Mouse (Mus musculus) fibroblast of lung, adult 2 months (primary cell): ENCODE measurements around the gene Aip.

ENCODE experiments used
- DNase-seq: peaks from one replicate; pipeline ENCODE4 v3.0.0-alpha.2; 2011; ENCODE audit warnings: low read depth

The Aip gene

DNA sequence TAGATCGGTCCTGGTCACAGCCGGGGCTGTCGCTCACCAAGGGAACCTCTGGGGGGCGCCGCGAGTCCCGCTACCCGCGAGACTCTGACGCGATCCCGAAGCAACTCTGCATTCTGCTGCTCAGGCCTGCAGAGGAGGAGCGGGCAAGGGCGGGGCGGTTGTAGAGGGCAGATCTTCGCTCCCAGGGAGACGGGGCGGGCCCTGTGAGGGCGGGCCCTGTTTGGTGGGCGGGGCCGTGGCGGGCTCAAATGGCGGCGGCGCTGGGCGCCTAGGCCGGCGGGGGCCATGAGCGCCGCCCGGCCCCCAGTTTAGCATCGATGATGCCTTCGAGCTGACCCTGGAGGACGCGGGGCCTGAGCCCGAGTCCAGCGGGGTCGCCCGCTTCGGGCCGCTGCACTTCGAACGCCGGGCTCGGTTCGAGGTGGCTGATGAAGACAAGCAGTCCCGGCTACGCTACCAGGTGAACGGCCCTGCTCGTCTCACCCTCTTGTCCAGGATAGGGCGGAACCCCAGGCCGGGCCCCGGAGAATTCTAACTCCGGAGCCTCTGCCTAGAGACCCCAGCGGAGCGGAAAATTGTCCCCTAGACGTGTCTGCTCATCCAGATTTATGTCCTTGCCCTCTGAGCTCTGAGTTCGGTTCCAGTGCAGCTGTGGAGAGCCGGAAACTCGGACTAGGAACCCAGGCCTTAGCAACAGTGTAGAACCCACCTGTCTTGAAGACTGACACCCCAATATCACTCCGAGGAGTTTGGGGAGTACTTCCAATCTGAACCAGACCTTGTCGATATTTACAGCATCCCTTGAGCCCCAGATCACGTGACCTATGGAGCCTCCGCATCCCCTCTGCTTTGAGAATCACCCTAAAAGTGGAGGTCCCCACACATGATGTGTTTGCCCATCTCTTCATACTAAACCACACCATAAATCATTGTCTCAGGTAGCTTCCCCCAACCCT is at the start of gene Aip:
Gene Aip (minus strand): TSS at position 118 of the 956 bp plus-strand sequence.
- DNase-seq, result peak; percentile 94

DNA sequence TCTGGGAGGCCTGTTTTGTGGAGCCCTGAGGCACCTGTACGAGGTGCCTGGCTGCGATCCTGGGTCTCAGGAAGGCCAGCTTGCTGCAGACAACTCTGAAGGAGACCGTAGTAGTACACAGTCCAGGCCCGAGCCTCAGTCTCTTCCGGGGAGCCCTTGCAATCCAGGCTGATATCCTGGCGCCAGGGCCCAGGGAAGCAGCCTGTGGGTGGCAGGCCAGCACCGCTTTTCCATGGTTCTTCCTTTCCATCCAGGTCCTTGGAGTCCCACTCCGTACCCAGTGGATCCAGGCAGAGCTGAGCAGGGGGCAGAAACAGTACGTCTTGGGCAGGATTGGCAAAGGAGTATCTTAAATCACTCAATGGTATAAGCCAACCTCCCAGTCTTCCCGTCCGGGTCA is 47.3 kb upstream of the Aip start:
- DNase-seq, result no peak

DNA sequence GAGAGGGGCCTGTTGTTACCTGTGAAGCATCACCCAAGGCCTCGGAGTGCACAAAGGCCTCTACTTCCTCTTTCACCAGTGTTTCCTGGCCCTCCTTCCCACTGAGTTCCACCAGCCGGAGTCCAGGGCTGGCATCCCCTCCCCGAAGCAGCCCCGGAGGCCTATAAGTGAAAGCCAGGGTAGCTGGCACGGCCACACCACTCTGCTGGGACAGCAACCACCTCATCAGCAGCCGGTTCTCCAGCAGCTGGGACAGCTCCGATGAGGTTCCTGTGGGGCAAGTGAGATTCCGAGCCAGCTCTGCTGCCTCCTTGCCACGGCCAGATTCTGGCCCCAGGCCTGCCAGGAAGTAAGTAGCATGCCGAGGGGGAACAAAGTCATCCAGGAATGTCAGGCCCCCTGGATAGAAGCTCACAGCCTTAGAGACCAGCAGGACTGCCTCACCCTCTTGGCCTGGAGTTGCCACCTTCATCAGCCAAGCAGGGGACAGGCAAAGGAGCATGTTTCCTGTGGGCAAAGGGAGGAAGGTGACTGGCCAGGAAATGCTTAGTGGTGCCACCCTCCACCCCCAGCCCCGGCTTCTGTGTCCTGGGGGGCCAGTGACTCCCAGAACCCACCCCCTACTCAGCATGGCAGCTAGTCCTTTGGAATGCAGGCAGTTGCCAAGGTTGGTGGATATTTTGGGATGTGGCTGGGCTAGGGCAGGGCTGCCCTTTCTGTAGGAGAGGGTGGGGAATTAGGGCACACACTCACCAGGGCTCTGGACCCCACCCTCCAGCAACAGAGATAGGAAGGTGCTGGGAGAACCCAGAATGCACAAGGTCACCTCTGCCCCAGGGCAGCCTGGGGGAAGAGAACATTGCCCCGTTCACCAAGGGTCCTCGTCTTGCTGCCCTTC is 46.0 kb upstream of the Aip start:
- no peak for DNase-seq

DNA sequence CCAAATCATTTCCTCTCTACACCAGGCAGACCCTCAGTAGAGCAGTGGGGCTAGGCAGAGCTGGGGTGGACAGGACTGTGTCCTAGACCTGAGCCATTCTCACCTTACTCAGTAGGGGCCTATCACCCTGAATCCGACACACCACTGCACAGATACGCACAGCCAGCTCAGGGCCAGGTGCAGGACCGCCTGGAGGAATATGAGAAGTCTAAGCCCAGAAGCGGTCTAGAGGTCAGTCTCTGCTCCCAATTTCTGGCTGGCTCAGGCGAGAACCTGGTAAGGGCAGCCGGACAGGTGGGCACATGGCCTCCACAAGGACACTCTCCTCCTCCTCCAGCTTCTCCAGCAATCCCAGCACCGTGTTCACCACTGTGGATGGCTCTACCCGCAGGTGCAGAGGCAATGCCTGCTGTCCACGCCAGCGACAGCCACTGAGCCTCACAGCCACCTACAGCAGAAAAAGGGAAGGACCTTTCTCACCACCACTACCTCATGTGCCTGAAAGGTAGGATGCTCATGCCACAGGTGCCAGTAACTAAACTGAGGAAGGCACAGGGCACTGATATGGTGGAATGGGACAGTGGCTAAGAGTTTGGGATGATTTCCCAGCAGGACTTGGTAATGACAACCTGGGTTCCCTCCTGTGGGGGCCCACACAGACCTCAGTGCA is 45.2 kb upstream of the Aip start:
- DNase-seq, result no peak

DNA sequence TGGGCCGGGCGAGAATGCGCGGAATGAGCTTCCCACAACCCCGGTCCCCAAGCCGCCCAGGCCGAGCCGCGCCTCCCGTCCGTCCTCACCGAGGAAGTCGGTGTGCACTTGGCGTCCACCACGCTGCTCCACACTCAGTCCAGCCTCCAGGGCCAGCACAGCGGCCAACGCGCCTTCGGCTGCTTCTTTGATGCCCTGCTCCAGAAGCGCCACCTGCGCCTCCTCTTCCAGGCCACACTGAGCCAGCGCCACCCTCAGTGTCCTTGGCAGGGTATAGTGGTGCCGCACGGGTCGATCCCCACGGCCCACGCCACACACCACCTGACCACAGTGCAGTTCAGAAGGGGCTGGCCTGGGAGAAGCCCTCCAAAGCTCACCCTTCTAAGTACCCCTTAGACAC is 44.2 kb upstream of the Aip start:
- no peak for DNase-seq

DNA sequence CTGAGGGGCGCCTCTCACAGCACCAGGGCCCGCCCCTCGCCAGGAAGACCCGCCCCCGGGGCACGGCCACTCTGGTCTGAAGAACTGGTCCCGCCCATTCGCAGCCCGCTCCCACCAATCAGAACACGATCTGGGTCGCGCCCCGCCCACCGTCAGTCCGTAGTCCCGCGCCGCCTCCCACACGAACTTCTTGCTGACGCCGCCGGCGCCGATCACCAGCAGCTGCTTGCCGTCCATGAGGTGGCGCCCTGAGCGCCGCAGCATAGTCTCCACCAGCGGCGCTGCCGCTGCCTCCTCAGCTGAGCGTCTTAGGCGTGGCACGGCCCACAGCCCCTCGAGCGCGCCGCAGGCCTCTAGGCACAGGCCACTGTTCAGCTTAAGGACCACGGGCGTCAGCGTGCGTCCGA is 43.7 kb upstream of the Aip start:
- DNase-seq, result peak; percentile 94

DNA sequence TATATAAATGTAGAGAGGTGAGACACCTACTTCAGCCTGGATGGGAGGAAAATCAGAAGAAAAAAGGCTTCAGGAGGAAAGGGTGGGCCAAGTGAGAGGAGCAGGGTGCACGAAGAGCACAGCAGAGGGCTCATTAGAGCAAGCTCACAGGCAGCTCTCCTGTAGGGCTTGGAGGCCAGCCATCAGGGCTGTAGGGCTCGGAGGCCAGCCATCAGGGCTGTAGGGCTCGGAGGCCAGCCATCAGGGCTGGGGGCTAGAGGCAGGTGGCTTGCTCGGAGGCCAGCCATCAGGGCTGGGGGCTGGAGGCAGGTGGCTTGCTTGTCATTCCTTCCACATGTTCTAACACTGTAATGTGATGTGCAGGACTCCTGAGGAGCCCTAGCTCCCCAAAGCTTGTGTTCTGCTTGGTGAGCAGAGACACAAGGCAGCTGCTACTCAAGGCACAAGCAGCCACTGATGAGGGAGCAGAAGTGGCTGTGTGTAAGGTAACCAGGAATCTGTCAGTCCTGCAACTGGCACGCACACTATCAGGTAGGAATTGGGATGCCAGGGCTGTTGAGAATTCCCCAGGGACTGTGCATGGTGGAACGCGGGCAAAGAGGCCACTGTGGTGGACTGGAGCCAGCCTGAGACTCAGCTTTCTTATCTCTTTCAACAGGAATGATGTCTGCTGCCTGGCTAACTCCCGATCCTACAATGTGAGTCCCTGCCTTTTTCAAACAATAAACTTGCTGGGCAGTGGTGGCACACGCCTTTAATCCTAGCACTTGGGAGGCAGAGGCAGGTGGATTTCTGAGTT is 41.2 kb upstream of the Aip start:
- no peak for DNase-seq

DNA sequence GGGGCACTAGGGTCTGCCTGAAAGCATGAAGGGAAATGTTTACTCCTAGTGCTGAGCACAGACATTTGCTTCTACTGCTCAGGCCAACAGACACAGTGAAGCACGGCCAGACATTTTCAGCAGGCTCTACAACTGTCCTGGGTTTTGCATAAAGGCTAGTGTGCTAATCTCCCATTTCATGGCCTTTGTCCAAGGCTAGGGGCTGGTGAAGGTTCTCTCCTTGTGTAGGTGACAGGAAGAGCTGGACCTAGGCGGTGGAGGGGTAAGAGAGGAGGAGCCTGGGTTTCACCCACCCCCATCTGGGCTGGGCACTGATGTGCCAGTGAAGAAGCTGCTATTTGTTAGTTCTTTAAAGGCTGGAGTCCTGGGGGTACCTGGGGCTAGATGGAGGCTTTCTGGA is 39.1 kb upstream of the Aip start:
- DNase-seq, result no peak

DNA sequence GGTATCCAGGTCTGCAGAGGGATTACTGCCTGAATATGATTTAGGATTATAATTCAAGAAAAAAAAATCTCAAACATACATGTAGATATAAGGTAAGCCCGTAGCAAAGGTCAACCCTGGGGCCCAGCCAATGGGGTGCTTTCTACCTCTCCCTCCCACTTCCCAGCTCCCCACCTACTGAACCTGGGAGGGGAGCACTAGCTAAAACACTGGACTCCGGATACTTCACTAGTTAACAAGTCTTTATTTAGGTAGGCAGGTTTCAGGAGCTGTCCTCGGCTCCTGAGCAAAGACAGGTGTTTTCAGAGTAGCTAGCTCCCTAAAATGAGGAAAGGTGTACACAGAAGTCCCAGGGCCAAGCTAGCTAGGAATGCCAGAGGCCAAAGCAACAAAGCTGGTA is 38.4 kb upstream of the Aip start:
- DNase-seq, result no peak

DNA sequence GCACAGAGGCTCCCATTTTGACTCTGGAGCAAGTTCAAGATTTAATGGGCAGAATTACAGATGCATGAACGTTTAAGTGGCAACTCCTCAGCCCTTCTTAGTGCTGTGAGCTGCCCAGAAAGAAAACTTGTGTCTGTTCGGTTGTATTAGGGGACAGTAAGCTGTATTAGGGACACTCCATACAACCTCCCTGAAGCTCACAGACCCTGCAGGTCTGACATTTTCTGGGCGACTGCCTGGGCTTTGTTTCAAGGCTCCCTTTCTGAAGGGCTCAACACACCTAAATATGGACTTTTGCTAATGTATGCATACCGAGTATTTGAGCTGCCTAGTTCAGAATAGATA is 37.9 kb upstream of the Aip start:
- no peak for DNase-seq

DNA sequence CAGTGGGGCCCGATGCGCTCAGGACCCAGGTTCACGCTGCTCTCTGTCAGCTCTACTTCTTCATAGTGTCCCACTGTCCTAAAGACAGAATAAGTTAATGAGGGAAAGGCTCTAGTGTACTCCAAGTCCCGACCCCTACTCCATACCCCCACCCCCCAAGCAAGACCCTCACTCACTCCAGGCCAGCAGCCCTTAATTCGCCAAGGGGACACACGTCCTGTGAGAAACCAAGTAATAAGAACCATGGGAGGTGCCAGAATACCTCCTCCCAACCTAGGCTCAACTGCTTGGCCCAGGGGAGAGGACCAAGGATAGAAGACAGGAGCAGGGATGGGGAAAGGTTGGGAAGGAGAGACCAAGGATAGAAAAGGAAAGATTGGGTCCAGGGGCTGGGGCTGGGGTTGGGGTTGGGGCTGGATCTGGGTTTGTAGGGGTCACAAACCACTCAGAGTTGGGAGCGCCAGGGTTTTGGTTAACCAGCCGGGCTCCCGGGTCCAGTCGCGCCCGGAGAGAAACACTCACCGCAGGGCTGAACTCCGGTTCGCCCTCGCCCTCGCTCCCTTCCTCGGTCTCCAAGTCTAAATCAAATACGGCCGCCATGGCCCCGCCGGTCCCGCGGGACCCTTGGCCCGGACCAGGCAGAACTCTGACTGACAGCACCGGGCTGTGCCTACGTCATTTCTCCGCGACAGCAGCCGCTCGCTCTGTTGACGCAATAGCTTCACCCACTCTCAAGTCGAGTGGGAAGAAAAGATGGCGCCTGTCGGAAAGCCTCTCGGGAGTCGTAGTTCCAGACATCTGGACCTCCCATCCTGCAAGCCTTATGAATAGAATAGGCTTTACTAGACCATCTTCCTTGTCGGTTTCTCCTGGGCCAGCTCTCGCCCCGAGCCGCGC is 37.2 kb upstream of the Aip start, which contains the start of gene Rps6kb2:
Gene Rps6kb2 (minus strand): TSS at position 709 of the 897 bp plus-strand sequence.
- peak; percentile 91 for DNase-seq

DNA sequence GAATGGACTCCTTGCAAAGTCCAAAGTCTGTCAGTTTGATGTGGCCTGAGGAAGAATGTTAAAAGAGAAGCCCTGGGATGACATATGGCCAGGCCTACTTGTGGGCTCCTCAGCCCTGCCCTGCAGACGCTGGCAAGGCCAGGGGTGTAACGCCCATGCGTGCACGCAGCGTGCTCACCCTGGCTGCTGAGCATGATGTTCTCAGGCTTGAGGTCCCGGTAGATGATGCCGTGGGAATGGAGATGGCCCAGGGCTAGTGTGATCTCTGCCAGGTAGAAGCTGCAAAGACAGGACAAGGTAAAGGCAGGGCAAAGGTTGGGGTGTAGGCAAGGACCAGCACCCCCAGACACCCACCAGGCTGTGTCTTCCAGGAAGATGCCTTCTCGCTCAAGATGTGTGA is 33.4 kb upstream of the Aip start:
- no peak for DNase-seq

DNA sequence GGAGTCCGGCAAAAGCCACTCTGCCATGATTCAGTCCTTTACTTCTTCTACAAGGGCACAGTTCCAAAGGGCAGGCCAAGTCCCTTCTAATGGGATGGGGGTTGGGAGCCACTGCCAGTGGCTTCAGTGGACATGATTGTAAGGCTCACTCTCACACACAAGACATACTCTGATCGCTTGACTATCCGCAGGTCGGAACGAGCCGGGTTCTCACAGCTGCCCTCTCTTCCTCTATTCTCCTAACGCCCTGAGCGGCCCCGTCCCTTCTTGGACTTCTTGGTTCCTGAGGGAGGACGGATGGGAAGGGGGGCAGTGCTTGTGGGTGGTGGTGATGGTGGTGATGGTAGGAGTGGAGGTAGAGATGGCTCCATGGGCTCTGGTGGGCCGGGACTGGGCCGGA is 31.1 kb upstream of the Aip start:
- no peak for DNase-seq

DNA sequence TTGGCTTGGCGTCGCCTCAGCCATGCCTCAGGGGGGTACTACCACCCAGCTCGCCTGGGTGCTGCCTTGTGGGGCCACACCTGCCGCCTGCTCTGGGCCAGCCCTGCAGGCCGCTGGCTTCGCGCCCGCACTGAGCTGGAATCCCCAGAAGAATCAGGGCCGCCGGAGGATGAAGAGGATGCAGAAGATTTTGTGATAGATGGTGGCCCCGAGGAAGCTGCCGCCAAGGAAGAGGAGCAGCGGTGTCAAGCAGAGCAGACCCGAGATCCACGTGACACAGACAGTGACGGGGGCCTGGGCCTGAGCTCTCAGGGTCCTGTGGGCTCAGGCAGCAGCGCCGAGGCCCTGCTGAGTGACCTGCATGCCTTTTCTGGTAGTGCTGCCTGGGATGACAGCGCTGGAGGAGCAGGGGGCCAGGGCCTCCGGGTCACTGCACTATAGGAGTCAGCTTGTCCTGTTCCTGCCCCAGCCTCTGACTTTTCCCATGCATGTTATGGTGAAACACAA is 30.5 kb upstream of the Aip start:
- no peak for DNase-seq

DNA sequence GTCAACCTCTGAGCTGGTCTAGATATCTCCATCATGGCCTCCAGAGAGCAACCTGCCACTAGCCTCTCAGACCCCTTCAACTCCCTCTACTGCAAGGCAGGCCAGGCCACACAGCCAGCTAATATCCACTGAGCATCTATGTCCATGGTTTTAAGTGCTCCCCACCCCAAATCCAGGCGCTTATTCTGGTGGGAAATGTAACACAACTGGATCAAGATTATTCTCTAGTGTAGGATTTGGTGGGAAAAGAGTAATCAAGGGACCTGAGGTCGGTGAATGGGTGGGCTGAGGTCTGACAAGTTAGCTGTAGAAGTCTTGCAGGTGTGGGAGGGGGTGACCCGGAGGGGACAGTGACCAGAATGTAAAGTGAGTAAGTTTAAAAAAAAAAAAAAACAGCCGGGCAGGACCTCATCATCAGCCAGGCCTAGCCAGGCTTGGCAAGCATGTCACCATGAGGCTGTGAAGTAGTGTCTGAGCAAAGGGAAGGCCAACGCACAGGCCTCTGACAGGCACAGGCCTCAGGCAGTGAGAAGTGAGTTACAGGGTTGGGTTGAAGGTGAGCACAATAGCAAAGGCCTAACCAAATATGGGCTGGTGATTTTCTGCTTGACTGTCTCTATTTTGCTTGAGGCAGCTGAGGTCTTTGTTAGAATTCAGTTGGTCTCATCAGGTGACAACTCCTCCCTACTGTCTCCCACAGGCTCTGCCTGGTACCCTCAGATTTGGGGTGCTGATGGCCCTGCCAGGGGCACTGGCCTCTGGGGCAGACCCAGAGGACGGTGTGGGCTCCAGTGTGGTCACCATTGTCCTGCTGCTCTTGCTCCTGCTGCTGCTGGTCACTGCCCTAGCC is 29.8 kb upstream of the Aip start:
- no peak for DNase-seq

DNA sequence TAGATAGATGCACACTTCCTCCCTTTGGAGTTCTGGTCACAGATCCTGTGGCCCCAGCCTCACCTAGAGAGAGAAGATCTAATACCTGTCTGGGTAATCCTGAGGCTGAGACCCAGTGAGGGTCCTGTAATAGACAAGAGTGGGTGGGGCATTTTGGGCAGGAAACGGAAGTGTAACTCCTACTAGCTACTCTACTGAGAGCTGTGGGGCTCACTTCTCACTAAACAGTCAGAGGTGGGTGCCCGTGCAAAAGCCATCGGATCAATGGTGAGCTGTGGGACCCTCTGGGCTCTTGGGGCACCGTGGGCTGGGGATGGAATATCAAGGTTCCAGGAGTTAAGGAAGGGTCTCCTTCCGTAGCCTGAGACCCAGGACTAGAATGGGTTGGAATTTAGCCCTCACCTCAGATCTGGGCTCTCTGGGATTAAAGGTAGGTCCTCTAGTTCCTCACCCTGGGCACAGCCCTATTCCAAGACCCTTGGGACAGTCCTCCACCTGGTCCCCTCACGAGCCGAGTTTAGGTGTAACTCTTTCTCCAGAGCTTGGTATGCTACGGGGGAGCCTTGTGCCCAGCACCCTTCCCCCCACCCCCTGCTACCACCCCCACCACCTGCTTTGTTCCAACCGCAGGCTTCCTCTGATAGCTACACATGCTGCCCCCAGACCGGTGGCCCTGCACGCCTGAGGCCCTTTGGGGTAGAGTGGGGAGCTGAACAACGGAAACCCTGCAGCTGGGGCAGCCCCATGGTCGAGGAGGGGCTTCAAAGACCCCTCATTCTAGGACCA is 29.0 kb upstream of the Aip start:
- no peak for DNase-seq

DNA sequence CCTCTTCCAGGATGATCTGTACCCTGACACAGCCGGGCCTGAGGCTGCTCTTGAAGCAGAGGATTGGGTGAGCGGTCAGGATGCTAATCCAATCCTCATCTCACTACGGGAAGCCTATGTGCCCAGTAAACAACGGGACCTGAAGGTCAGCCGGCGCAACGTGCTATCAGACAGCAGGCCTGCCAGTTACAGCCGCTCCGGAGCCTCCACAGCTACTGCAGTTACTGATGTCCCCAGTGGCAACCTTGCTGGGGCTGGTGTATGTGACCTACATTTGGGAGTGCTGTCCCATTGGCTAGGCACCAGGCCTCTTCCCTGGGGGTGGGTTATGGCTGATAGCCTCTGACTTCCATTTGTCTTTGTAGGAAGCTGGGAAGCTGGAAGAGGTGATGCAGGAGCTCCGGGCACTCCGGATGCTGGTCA is 27.6 kb upstream of the Aip start, which contains the start of gene Ptprcap:
Gene Ptprcap (plus strand): TSS at position 373 of the 423 bp plus-strand sequence.
- DNase-seq, result no peak
